Mouse (Mus musculus): Measurements from ENCODE around the gene Pitpnm1.

The Pitpnm1 gene

DNA sequence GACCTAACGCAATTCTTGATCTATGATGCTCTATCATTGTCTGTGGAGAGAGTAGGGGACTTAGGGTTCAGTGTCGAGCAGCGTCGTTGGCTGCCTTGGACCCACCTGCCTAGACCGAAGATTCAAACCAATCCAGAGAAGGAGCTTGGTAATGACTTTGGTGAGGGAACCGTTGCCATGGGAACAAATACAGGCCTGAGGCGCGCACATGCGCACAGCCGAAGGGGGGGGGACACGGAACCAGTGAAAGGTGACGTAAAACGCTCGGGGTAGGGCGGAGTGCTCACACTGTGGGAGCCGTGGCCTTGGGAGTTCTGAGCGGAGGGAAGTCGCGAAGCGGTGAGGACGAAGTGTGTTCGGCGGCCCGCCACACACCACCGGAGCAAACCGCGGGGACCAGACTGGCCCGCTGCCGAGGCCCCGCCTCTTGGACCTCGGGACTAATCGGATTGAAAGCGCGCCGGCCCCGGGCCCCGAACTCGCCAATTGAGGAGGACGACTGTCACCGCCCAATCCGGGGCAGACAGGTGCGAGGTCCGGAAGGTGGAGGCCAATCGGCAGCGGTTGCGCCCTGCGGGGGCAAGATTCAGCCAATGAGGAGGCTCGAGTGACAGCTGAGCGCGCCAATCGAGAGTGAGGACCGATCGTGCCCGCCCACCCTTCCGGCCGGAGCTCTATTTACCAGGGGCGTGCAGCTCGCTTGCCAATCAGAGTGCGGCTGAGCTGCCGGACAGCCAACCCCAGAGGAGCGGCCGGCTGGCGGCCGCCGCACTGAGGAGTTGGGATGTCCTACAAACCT, 3.0 kb upstream of the Pitpnm1 start, which contains the start of gene Cdk2ap2:
TSS of gene Cdk2ap2 (plus strand) at position 541 of the 799 bp plus-strand sequence.
- peak; percentile 99 for DNase-seq

DNA sequence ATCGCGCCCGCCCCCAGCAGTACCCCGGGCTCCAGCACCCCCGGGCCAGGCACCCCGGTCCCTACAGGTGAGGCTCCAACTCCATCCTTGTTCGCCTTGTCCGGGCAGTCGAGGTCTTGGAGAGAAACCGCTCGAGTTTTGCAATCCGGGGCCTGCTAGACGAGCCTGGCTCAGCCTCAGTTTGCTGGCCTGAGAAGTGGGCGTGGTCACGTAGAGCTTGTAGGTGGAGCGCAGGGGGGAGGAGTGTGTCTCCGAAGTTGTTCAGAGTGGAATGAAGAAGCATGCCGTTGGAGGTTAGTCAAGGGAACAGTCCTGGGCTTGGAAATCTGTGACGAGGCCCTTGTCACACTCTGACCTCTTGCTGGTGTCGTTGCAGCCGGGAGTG, 2.4 kb upstream of the Pitpnm1 start:
- peak; percentile 84 for DNase-seq

DNA sequence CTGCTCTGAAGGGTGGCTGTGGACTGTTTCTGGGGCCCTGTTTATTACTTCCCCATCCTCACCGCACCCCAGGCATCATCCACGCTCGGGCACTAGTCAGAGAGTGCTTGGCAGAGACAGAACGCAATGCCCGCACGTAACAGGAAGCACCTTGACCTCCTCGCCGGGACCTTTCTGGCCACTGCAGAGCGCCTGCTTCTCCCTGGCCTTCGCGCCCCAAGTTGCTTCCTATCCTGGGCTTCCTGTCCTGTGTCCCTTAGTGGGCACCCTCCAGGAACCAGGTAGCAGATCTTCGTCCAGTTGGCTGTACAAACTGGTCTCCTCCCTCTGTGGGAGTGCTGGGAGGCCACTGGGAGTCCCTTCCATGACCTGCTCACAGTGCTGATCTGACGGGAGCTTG, 1.4 kb upstream of the Pitpnm1 start:
- DNase-seq = no peak

DNA sequence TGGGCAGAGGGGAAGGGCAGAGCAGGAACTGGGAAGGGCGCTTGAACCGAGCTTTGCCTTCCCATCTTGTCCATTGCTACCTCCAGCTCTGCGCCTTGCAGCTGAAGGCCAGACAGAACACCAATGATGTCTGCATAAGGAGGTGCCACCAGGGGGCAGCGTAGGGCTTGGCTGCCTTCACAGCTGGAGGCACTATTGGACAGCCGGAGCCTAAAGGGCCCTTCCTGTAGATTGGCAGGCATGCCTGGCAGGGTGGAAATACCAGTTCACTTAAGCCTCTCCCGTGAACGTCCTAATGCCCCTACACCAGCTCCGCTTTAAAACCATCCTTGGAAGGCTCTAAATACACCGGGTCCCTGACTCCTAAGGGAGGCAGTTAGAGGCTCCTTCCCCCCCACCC, 742 bp upstream of the Pitpnm1 start:
- peak; percentile 98 for DNase-seq

- DNase-seq = no peak
Measured at GRCm38 (mm10) chr19:4100718-4101261, 992 bp downstream of the Pitpnm1 start.

DNA sequence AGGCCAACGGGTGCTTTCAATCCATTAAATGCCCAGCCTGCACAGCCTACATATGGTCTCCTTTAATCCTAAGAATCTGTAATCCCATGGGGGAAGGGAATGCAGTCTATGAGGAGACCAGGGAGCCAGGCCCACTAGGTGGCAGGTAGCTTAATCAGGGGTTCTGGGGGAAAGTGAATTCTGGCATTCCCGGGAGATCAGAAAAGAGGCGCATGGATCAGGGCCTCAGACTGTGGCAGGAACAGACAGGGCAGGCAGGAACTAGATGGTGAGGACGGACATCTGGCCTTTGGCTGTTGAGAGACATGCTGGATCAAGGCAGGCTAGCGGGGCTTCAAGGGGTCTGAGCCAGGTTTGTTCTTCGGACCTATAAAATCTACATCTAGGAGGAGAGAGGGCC, 1.7 kb downstream of the Pitpnm1 start:
- no peak for DNase-seq

- no peak for DNase-seq
Measured at GRCm38 (mm10) chr19:4102049-4102448, 2.3 kb downstream of the Pitpnm1 start.

DNA sequence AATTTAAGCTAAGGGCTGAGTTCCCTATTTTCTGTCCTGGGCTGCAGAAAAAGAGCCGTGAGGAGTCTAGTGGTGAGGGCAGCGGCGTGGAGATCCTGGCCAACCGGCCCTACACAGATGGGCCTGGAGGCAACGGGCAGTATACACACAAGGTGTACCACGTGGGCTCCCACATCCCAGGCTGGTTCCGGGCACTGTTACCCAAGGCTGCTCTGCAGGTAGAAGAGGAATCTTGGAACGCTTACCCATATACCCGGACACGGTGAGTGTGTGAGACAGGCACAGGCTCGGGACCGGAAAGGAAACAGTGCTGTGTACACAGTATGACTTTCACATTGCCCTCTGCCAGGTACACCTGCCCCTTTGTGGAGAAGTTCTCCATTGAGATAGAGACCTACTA, 2.8 kb downstream of the Pitpnm1 start:
- DNase-seq = no peak

DNA sequence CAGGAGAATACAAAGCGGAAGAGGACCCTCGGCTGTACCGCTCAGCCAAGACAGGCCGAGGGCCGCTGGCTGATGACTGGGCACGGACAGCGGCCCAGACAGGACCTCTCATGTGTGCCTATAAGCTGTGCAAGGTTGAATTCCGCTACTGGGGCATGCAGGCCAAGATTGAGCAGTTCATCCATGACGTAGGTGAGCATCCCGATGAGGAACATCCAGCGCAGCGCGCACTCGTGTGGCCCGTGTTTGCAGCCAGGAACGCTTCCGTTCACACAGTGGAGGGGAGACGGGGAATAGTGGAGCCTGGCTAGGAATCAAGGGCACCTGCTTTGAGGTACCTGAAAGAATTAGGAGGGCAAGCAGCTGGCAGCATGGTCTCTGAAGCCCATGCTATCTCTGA, 3.5 kb downstream of the Pitpnm1 start:
- no peak for DNase-seq

- no peak for DNase-seq
Measured at GRCm38 (mm10) chr19:4103792-4104191, 4.0 kb downstream of the Pitpnm1 start.

GRCm38 (mm10) chr19:4104675-4105194, 4.9 kb downstream of the Pitpnm1 start:
- no peak for DNase-seq

DNA sequence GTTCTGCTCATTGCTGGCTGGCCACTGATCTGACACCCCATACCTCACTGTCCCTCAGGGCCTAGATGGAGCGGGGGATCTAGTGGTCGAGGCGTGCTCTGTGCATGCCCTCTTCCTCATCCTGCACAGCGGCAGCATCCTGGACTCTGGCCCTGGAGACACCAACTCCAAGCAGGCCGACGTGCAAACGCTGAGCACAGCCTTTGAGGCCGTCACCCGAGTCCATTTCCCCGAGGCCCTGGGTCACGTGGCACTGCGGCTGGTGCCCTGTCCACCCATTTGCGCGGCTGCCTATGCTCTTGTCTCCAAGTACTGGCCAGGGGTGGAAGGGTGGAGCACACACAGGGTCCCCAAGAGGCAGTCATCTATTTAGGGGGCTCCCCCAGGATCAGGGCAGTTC, 6.9 kb downstream of the Pitpnm1 start:
- no peak for DNase-seq

DNA sequence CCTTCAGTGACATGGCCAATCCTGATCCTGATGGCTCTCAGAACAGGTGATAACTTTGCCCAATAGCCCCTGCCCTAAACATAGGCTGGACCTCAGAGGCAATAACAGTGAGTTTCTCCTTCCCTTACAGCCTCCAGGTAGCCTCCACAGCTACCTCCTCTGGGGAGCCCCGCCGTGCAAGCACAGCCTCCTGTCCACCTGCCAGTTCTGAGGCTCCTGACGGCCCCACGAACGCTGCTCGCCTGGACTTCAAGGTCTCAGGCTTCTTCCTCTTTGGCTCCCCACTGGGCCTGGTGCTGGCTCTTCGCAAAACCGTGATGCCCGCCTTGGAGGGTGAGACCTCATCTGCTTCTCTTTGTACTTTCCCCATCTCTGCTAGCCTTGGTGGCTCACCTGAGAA, 8.7 kb downstream of the Pitpnm1 start:
- no peak for DNase-seq

- DNase-seq = no peak
Measured at GRCm38 (mm10) chr19:4112063-4112960, 12.5 kb downstream of the Pitpnm1 start.

- DNase-seq = peak; percentile 80
Measured at GRCm38 (mm10) chr19:4113186-4113805, 13.5 kb downstream of the Pitpnm1 start.

DNA sequence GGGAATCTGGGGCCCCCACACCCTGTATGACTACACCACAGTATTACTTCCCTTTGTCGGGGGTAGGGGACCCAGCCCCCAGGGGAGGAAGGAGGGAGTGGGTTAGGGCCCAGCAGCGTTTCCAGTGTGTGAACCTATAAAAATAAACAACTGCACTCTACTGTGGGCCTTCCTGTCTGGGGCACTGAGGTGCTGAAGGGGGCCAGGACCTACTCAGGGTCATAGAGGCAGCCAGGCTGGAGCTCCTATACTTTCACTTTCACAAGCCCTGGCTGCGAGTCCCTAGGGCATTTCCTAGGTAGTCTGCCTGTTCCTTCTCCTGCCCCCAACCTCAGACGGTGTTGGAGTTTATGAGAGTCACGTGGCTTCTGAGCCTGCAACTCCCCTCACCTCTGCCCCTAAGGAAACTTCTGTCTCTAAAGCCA, 14.0 kb downstream of the Pitpnm1 start:
- no peak for DNase-seq

DNA sequence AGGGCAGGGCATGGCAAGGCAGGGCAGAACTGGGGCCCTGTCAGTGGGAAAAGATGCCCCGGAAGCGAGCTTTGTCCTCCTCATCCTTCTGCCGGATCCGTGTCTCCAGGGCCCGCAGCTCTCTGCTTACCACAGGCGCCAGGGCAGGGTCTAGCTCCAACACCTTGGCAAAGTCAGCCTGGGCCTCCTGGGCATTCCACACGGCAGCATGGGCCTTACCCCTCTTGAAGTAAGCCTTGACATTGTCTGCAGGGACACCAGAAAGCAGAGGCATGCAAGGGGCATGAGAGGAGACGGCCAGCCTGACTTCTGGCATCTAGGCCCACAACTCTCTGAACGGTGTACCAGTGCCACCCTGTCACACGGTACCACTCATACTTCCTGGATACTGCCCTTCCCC, 14.8 kb downstream of the Pitpnm1 start:
- no peak for DNase-seq

DNA sequence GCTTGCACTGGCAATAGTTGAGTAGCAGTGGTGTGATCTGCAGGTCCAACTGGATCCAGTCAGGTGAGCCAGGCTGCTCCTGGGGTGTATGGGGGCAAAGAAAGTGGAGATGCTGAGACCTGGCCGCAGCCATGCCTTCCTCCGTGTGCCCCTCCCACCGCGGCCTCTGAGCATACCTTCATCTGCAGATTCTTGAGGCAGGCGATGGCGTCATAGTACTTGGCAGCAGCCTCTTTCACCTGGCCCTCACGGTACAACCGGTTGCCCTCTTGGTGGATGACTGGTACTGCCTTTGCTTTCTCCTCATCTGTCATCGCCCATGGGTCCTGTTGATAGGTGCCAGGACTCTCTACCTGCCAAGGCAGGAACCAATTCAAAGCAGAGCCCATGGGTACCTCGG, 15.3 kb downstream of the Pitpnm1 start:
- no peak for DNase-seq

DNA sequence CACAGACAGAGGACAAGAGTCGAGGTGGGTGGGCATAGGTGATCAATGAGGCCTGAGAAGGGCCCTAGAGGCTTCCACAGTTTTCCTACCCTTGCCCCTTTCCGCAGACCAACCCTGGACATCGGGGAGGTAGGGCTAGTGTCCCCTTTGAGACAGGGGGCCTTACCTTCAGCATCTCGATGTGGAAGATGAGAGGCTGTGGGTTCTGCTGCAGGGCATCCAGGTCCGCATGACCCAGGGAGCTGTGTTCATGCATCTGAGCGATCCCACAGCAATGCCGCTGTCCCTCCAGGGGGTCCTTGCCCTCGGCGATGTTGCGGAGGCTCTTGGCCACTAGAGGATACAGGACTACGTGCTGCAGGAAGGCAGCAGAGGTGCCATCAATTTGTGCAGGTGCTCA, 16.0 kb downstream of the Pitpnm1 start:
- DNase-seq = no peak

DNA sequence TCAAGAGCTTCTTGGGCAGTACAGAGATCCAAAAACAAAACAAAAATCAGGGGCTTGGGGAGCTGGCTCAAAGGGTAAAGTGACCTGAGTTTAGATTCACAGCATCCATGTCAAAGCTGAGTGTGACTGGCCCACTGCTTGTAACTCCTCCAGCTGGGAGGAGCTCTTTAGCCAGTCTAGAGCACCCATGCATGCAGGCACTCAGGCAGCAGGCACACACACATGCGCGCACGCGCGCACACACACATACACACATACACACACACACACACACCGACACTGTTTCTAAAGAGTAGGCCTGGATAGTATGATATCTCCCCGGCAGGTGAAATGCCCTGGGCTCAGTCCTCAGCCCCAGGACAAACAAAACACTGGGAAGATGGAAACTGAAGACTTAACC, 17.2 kb downstream of the Pitpnm1 start:
- no peak for DNase-seq

- DNase-seq = no peak
Measured at GRCm38 (mm10) chr19:4118350-4118749, 18.6 kb downstream of the Pitpnm1 start.

DNA sequence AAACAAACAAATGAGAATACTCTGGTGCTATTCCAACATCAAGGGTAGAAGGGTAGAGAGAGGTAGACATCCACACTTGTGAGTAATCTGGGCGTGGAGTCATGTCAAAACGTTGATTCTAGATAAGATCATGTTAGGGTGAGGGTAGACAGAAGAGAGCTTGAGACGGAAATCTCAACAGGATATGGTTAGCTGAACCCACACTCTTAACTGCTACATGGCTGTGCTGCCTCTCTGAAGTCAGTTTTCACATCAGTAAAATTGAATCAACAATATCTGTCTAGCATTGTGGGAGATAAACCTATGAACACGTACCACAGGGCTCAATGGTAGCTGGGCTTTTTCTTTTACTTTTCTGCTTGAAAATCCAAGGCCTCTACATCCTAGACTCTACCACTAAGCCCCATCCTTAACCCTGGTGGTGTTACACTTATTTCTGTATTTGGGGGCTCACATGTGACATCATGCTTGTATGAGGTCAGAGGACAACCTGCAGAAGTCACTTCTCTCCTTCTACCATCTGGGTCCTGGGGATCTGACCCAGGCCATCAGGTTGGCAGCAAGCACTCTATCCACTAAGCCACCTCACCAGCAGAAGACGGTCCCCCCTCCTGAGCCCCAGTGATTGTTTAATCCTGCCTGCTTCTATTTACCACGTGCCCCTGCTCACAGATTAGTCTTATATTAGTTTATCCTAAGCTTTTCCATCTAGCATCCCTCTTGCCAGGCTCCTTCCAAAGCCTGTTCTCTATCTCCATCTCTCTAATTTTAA, 20.1 kb downstream of the Pitpnm1 start:
- no peak for DNase-seq

Data from lung, postnatal 14 days (tissue).